Mouse (Mus musculus) limb, embryonic 11.5 days (tissue): ENCODE measurements around the gene Cbln3. TPM values are rescaled to one million over a fixed set of nuclear protein-coding genes. Genes with fewer than 3 reads are reported as not detected.

Experiments
- ATAC-seq: fragments of 200-750 bp; cut with Nextera tagmentation; 2 replicates; pipeline ENCODE4 v1.8.0; 2017; ENCODE audit warnings: low read depth; ENCODE audit not compliant: insufficient number of reproducible peaks, low FRiP score, low TSS enrichment
- DNase-seq: peaks from one replicate; pipeline ENCODE4 v3.0.0-alpha.2; 2015; ENCODE audit warnings: low spot score
- H3K27ac ChIP-seq: fragments of 300-500 bp; sonication (generic); replicated peaks from 2 replicates; pipeline ENCODE4 v1.5.1; 2014; ENCODE audit warnings: low read depth, mild to moderate bottlenecking, low read length
- H3K27me3 ChIP-seq: fragments of 300-500 bp; sonication (generic); 2 replicates; pipeline ENCODE4 v1.6.1; 2014; ENCODE audit warnings: mild to moderate bottlenecking, low read length, mixed read lengths; ENCODE audit not compliant: control insufficient read depth, insufficient read depth
- H3K36me3 ChIP-seq: fragments of 300-500 bp; sonication (generic); 2 replicates; pipeline ENCODE4 v1.6.1; 2014; ENCODE audit warnings: mild to moderate bottlenecking, low read length, moderate library complexity, mixed read lengths; ENCODE audit not compliant: control insufficient read depth, insufficient read depth
- H3K4me1 ChIP-seq: fragments of 300-500 bp; sonication (generic); 2 replicates; pipeline ENCODE4 v1.6.1; 2014; ENCODE audit warnings: low read length, mixed read lengths; ENCODE audit not compliant: control insufficient read depth, insufficient read depth
- H3K4me2 ChIP-seq: fragments of 300-500 bp; sonication (generic); 2 replicates; pipeline ENCODE4 v1.6.1; 2014; ENCODE audit warnings: low read depth, mild to moderate bottlenecking, moderate library complexity; ENCODE audit not compliant: severe bottlenecking
- H3K4me3 ChIP-seq: fragments of 300-500 bp; sonication (generic); 2 replicates; pipeline ENCODE4 v1.5.1; 2014; ENCODE audit warnings: low read depth, low read length
- H3K9ac ChIP-seq: fragments of 300-500 bp; sonication (generic); 2 replicates; pipeline ENCODE4 v1.6.1; 2014; ENCODE audit warnings: mild to moderate bottlenecking, low read length
- H3K9me3 ChIP-seq: fragments of 300-500 bp; sonication (generic); 2 replicates; pipeline ENCODE4 v1.6.1; 2016; ENCODE audit warnings: low read length; ENCODE audit not compliant: control insufficient read depth
- WGBS: fragments of 180-500 bp; shearing (Covaris S2); extraction: QIAGEN DNeasy Blood & Tissue Kit; methylation state at CpG from one replicate; pipeline ENCODE4 v1.1.7; 2014; 5-methylcytosine and 5-hydroxymethylcytosine counted together
- polyA plus RNA-seq: library from polyadenylated mRNA; unstranded; fragments of >200 nt; fragmentation: Nextera tagmentation; extraction: Ambion mirVana; gene quantifications from 2 replicates; pipeline ENCODE4 v1.2.1, GENCODE M21; 2014

The Cbln3 gene
- polyA plus RNA-seq, 1 experiment from 2014 or later = 0.27 TPM

- peak overlapping the region; percentile 90 for H3K27ac ChIP-seq
- WGBS = 90% methylated on average over 12 of the region's 12 CpGs
- H3K4me1 ChIP-seq = peaks cover 21% of the 10 kb centered on the region
- H3K27me3 ChIP-seq = no peaks in the 10 kb centered on the region
- H3K9ac ChIP-seq = peak overlapping the region; percentile 22; the same call in 1 of the 2 replicates
- no peak overlapping the region for H3K4me3 ChIP-seq
- H3K36me3 ChIP-seq = peaks cover 16% of the 10 kb centered on the region
- DNase-seq (no peak), ATAC-seq (no peak)
- H3K9me3 ChIP-seq = no peaks in the 10 kb centered on the region
- no peak overlapping the region for H3K4me2 ChIP-seq
These were observed 529 bp downstream of the Cbln3 start for GRCm38 (mm10) chr14:55883663-55884062.

DNA sequence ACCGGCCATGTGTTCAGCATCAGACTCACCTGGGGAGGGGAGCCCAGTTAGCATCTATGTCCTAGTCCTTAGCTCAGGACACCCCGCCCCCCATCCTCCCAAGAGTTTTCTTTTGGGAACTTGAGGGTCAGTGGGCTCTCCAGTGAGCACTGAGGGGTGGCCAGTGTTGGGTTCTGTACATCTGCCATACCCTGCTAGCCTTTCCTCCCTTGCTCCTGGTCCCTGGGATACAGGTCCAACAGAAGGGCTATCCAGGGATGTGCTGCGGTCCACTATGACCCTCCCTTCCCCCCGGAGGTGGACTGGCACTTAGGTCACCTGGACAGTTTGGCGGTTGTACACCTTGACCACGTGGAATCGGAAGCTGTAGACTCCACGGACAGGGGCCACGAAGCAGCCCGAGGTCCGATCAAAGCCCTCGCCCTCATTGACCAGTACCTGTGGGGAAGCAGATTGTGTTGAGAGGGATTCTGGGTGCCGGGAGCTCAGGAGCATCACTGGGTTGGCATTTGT, 987 bp downstream of the Cbln3 start:
- Histone ChIP-seq H3K4me2 (no peak overlapping the region), H3K4me1 (peaks cover 23% of the 10 kb centered on the region), H3K36me3 (peaks cover 12% of the 10 kb centered on the region), H3K4me3 (no peak overlapping the region), H3K9ac (no peak overlapping the region), H3K27me3 (no peaks in the 10 kb centered on the region), H3K9me3 (no peaks in the 10 kb centered on the region), H3K27ac (no peak overlapping the region)
- WGBS = 91% methylated on average over 13 of the region's 13 CpGs
- no peak for ATAC-seq
- no peak for DNase-seq

DNA sequence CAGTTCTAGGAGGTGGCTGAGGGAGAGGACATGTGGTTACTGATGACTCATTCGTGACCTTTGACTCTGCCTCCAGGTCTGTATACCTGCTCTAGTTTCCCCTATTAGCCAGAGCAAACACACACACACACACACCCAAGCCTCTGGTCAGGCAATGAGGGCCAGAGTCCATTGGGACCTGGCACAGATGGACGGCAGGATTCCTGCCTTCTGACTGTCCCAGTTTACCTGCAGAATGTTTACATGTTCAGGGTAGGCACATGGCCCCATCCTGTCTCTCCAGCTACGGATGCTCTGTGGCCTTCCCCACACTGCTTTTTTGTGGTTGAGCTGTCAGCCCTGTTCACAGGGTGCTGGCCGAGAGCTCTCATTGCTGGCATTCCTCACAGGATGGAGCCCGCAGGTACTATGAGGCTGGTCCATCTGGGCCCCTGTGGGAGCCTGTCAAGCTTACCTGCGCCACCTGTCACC, 2.0 kb downstream of the Cbln3 start:
- ATAC-seq (no peak), DNase-seq (peak; percentile 19)
- Histone ChIP-seq H3K4me2 (no peak overlapping the region), H3K27ac (no peak overlapping the region), H3K36me3 (peaks cover 9% of the 10 kb centered on the region), H3K4me3 (no peak overlapping the region), H3K9ac (no peak overlapping the region), H3K4me1 (peaks cover 31% of the 10 kb centered on the region), H3K27me3 (no peaks in the 10 kb centered on the region), H3K9me3 (no peaks in the 10 kb centered on the region)
- WGBS = 56% methylated on average over 6 of the region's 6 CpGs

DNA sequence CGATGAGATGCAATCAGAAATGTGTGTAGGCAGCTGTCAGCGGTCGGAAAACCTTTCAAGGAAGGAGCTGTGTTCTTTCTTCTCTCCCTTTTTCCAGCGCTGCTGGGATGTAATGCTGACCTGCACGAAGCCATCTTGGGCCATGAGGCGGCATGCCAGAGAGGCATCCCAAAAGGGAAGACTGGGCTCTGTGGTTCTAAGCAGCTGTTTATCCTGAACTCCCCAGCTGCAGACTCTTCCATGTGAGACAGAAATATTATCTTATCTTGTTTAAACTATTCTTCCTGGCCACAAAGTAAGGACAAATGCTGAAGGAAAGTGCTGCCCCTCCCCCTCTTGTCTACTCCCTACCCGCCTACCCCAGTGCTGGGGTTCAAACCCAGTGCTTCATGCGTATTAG, 3.2 kb downstream of the Cbln3 start:
- H3K4me2 ChIP-seq = no peak overlapping the region
- no peaks in the 10 kb centered on the region for H3K36me3 ChIP-seq
- peaks cover 28% of the 10 kb centered on the region for H3K4me1 ChIP-seq
- no peak overlapping the region for H3K9ac ChIP-seq
- no peaks in the 10 kb centered on the region for H3K27me3 ChIP-seq
- H3K4me3 ChIP-seq = no peak overlapping the region
- H3K9me3 ChIP-seq = no peaks in the 10 kb centered on the region
- H3K27ac ChIP-seq = no peak overlapping the region
- ATAC-seq = no peak
- no peak for DNase-seq
- WGBS = 93% methylated on average over 8 of the region's 8 CpGs

DNA sequence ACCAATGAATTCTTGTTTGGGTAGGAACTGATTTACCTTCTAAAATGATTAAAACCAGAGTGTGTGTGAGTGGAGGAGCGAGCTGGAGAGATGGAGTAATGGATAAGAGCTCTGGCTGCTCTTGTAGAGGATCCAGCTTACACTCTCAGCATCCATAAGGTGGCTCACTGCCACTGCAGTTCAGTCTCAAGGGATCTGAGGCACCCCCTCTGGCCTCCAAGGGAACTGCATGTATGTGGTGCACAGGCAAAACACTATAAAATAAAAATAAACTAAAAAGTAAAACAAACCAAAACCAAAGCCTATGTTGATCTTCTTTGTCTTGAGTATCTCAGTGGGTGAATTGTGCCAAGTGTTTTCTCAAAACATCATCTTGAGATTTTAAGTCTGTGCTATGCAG, 4.6 kb downstream of the Cbln3 start:
- Histone ChIP-seq H3K4me1 (peaks cover 24% of the 10 kb centered on the region), H3K36me3 (no peaks in the 10 kb centered on the region), H3K9me3 (no peaks in the 10 kb centered on the region), H3K27me3 (no peaks in the 10 kb centered on the region), H3K27ac (no peak overlapping the region), H3K4me3 (no peak overlapping the region), H3K9ac (no peak overlapping the region), H3K4me2 (no peak overlapping the region)
- ATAC-seq = no peak
- DNase-seq = peak; percentile 78
- 25% methylated on average over 1 of the region's 1 CpGs for WGBS

DNA sequence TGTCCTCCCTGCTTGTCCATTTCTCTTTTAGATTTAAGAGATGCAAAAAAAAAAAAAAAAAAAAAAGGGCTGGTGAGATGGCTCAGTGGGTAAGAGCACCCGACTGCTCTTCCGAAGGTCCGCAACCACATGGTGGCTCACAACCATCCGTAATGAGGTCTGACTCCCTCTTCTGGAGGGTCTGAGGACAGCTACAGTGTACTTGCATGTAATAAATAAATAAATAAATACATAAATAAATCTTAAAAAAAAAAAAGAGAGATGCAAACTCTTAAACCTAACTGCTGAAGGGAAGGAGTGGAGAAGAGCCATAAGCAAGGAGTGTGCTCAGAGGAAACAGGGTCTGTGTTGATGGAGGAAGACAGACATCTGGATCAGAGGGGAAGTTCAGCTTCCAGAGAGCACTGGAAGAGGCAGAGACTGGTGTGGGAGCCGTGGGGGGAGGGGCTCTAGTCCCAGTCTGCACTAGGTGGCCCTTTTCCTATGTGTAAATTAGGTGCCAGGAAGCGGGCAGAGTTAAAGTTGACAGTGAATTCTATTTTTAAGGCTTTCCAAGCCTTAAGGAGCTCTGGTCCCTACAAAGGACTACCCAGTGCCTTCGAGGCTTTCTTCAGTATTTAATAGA, 5.8 kb downstream of the Cbln3 start:
- H3K27ac ChIP-seq = peak overlapping the region; percentile 87; the same call in 1 of the 2 replicates
- no peak overlapping the region for H3K9ac ChIP-seq
- H3K27me3 ChIP-seq = no peaks in the 10 kb centered on the region
- DNase-seq = no peak
- H3K4me2 ChIP-seq = peak overlapping the region; percentile 53
- H3K36me3 ChIP-seq = no peaks in the 10 kb centered on the region
- no peak overlapping the region for H3K4me3 ChIP-seq
- no peak for ATAC-seq
- WGBS = 9% methylated on average over 7 of the region's 7 CpGs
- no peaks in the 10 kb centered on the region for H3K9me3 ChIP-seq
- H3K4me1 ChIP-seq = peaks cover 17% of the 10 kb centered on the region; the same call in 1 of the 2 replicates

DNA sequence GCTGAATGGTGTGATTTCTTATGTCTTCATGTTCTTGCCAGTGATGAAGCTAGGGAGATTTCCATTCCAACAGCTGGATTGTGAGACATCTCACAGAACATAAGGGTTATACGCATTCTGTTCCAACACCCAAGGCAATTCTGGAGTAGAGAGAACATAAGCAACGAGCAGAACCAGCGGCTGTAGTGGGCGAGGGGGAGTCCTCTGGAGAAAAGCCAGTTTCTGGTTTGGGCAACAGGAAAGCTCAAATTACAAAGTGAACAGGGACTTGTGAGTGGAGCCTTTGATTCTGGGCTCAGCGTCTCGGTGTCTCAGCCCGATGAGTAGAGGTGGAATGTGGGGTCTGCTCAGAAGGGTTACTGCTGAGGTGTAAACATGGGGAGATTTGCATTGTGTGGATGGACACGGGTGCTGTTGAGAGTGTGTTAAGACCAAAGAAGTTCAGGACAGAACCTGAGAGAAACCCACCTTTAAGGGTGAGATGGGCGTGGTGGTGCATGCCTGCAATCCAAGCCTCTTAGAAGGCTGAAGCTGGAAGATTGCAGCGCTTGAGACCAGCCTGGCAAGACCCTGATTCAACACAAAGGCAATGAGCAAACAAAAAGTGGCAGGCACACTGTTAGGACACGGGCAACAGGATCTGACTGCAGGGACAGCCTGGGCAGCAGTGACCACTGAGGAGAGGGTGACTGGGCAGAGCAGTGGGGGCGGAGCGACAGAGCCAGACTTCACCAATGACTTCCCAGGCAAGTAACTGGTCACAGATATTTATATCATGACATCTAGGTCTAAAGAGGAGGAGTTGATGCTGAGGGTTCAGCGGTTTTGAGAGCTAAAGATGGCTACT, 6.5 kb downstream of the Cbln3 start:
- Histone ChIP-seq H3K27me3 (no peaks in the 10 kb centered on the region), H3K4me2 (peak overlapping the region; percentile 53), H3K27ac (peak overlapping the region; percentile 87), H3K4me3 (peak overlapping the region; percentile 17; the same call in 1 of the 2 replicates), H3K4me1 (peaks cover 18% of the 10 kb centered on the region; the same call in 1 of the 2 replicates), H3K9me3 (no peaks in the 10 kb centered on the region), H3K36me3 (peaks cover 2% of the 10 kb centered on the region; the same call in 1 of the 2 replicates), H3K9ac (0 out of 2 replicates have a peak overlapping the region, but pooled peaks have one; percentile 34)
- WGBS = 5% methylated on average over 14 of the region's 14 CpGs
- ATAC-seq = 0 out of 2 replicates have a peak, but pooled peaks have one; percentile 19
- DNase-seq = peak; percentile 64
